Mouse (Mus musculus) limb, embryonic 12.5 days (tissue): ENCODE measurements around the gene Pitpnc1. TPM values are rescaled to one million over a fixed set of nuclear protein-coding genes. Genes with fewer than 3 reads are reported as not detected.
A peak's percentile ranks its signal among the peaks of the same experiment; 100 is the strongest.

Experiments used
- ATAC-seq: fragments of 200-750 bp; cut with Nextera tagmentation; 2 replicates; pipeline ENCODE4 v1.8.0; 2017; ENCODE audit warnings: low read depth, moderate TSS enrichment; ENCODE audit not compliant: insufficient number of reproducible peaks, insufficient read depth, low FRiP score, low TSS enrichment
- H3K27ac ChIP-seq: fragments of 300-500 bp; sonication (generic); 2 replicates; pipeline ENCODE4 v1.5.1; 2016; ENCODE audit warnings: mild to moderate bottlenecking, moderate library complexity
- H3K27me3 ChIP-seq: fragments of 300-500 bp; sonication (generic); 2 replicates; pipeline ENCODE4 v1.6.1; 2016; ENCODE audit warnings: mild to moderate bottlenecking, moderate library complexity
- H3K36me3 ChIP-seq: fragments of 300-500 bp; sonication (generic); 2 replicates; pipeline ENCODE4 v1.6.1; 2016; ENCODE audit warnings: mild to moderate bottlenecking, moderate library complexity
- H3K4me1 ChIP-seq: fragments of 300-500 bp; sonication (generic); replicated peaks from 2 replicates; pipeline ENCODE4 v1.6.1; 2016
- H3K4me2 ChIP-seq: fragments of 300-500 bp; sonication (generic); 2 replicates; pipeline ENCODE4 v1.6.1; 2016; ENCODE audit warnings: mild to moderate bottlenecking, moderate library complexity
- H3K4me3 ChIP-seq: fragments of 300-500 bp; sonication (generic); replicated peaks from 2 replicates; pipeline ENCODE4 v1.5.1; 2016; ENCODE audit warnings: mild to moderate bottlenecking
- H3K9ac ChIP-seq: fragments of 300-500 bp; sonication (generic); replicated peaks from 2 replicates; pipeline ENCODE4 v1.6.1; 2016; ENCODE audit warnings: mild to moderate bottlenecking, moderate library complexity
- H3K9me3 ChIP-seq: fragments of 300-500 bp; sonication (generic); 2 replicates; pipeline ENCODE4 v1.6.1; 2016; ENCODE audit warnings: mild to moderate bottlenecking, moderate library complexity
- WGBS: fragments of 180-500 bp; shearing (Covaris S2); methylation state at CpG from one replicate; pipeline ENCODE4 v1.1.7; 2016; 5-methylcytosine and 5-hydroxymethylcytosine counted together
- polyA plus RNA-seq: library from polyadenylated mRNA; unstranded; fragments of >200 nt; fragmentation: Nextera tagmentation; extraction: Ambion mirVana; gene quantifications from 2 replicates; pipeline ENCODE4 v1.2.1, GENCODE M21; 2016

Gene Pitpnc1
- polyA plus RNA-seq, 1 experiment from 2014 or later: 31.9 TPM

DNA sequence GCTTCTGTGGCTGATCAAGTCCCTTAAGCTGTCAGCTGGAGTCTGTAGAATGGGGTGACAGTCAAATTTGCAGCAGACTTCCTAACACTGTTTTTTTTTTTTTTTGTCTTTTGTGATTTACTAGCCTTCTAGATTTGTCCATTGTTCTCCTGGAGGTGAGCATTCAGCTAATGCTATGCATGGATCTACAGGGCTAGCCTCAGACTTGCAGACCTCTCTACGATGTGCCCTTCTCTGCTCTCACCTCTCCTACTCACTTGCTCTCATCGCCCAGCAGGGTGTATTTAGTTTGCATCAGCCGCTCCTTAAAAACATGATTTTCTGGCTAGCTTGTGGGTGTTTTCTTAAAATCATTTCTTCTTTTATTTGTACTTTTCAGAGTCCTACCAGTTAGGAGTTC lies 13.8 kb upstream of the Pitpnc1 start:
- Histone ChIP-seq H3K4me3 (no peak overlapping the region), H3K27me3 (no peaks in the 10 kb centered on the region), H3K27ac (no peak overlapping the region), H3K4me1 (peaks cover 15% of the 10 kb centered on the region), H3K9me3 (no peaks in the 10 kb centered on the region), H3K4me2 (no peak overlapping the region), H3K36me3 (peaks cover 51% of the 10 kb centered on the region), H3K9ac (no peak overlapping the region)
- WGBS: over 99% methylated on average over 3 of the region's 3 CpGs
- no peak for ATAC-seq

DNA sequence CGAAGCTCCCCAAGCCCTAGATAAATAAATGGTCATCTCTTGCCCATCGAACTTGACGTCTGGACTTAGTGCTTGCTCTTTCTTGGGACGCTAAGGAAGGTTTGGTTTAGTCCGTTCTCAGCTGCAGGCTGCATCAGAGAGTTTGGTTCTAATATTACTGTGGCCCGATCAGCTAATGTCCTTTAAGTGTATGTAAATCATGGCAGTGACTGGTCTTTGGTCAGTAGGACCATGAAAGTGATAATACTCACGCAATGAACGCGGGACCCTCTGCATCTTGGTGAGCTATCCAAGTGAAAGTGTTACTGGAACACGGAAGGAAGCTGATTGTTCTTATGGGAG lies 9.3 kb upstream of the Pitpnc1 start:
- ATAC-seq: no peak
- Histone ChIP-seq H3K27me3 (no peaks in the 10 kb centered on the region), H3K4me1 (peaks cover 15% of the 10 kb centered on the region), H3K9me3 (no peaks in the 10 kb centered on the region), H3K27ac (peak overlapping the region; percentile 78), H3K4me3 (peak overlapping the region; percentile 93), H3K36me3 (peaks cover 9% of the 10 kb centered on the region), H3K4me2 (peak overlapping the region; percentile 92), H3K9ac (peak overlapping the region; percentile 95)
- under 1% methylated on average over 10 of the region's 10 CpGs for WGBS

DNA sequence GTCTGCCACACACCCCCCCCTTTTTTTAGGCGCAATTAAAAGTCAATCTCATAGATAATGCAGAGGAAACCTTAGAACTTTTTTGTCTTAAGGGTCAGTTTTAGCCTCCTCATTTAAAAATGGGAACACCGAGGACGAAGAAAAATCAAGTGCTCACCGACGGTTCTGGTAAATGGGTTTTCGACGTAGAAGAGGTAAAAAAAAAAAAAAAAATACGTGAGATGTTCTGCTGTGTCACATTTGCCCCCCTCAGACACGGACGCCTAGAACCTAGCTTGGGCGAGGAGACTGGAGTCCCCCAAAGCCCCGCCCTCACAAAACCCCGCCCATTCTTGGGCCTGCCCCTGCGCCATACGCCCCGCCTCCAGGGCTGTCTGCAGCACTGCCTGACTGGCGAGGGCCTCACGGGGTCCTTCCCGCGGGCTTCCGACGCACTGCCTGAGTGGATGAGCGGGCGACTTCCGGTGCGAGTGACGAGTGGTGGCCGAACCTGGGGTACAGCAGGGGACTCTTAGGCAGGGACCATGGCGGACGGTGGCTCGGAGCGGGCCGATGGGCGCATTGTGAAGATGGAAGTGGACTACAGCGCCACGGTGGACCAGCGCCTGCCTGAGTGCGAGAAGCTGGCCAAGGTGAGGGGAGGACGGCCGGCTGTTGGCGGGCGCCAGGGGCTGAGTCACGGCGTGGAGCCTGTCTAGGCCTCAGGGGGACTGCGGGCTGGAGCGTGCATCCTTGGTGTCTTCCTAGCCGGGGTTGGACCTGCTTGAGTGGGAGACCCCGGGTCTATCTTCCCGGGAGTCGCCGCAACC lies 8.8 kb upstream of the Pitpnc1 start, which contains the start of gene Psmd12:
Gene Psmd12 (plus strand): TSS at position 432 of the 809 bp plus-strand sequence.
- peak within 1 kb of the TSS; percentile 92 for H3K4me2 ChIP-seq
- peak within 1 kb of the TSS; percentile 95 for H3K9ac ChIP-seq
- under 1% methylated on average over 51 of the region's 51 CpGs for WGBS
- peaks cover 15% of the 10 kb centered on the region for H3K4me1 ChIP-seq
- peak; percentile 97 for ATAC-seq
- H3K9me3 ChIP-seq: no peaks in the 10 kb centered on the region
- no peaks in the 10 kb centered on the region for H3K27me3 ChIP-seq
- H3K27ac ChIP-seq: peak within 1 kb of the TSS; percentile 78
- 0 out of 2 replicates have a peak, but pooled peaks cover 6% of the 10 kb centered on the region for H3K36me3 ChIP-seq
- H3K4me3 ChIP-seq: peak within 1 kb of the TSS; percentile 93

GRCm38 (mm10) chr11:107473137-107473820 lies 2.8 kb upstream of the Pitpnc1 start:
- 23% methylated on average over 8 of the region's 8 CpGs for WGBS

DNA sequence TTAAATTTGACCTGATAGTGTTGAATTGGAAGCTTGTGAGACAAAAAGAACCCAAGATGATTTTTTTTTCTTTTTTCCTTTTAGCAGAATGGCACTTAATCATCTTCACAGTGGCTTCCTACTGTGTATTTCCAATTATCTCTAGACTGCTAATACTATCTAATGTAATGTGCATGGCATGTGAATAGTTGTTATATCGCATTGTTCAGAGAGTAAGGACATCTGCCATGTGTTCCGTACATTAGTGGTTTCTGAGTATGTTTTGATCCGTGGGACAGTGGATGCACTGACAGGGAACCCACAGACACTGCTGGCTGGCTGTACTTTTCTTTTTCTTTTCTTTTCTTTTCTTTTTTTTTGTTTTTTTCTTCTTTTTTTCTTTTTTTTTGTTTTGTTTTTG lies 1.8 kb upstream of the Pitpnc1 start:
- H3K36me3 ChIP-seq: no peaks in the 10 kb centered on the region
- H3K4me1 ChIP-seq: peaks cover 16% of the 10 kb centered on the region
- H3K4me2 ChIP-seq: no peak overlapping the region
- no peak overlapping the region for H3K9ac ChIP-seq
- no peak overlapping the region; the same call in 1 of the 2 replicates for H3K27ac ChIP-seq
- no peak for ATAC-seq
- no peaks in the 10 kb centered on the region for H3K27me3 ChIP-seq
- no peak overlapping the region for H3K4me3 ChIP-seq
- H3K9me3 ChIP-seq: no peaks in the 10 kb centered on the region
- 77% methylated on average over 3 of the region's 3 CpGs for WGBS

More at GRCm38 (mm10) chr11:107473137-107473820, 2.8 kb upstream of the Pitpnc1 start:
- Histone ChIP-seq H3K27me3 (no peaks in the 10 kb centered on the region), H3K36me3 (no peaks in the 10 kb centered on the region), H3K4me1 (peaks cover 10% of the 10 kb centered on the region), H3K4me3 (no peak overlapping the region), H3K9me3 (no peaks in the 10 kb centered on the region), H3K27ac (no peak overlapping the region), H3K9ac (no peak overlapping the region), H3K4me2 (no peak overlapping the region)
- no peak for ATAC-seq

- Histone ChIP-seq H3K4me3 (peak overlapping the region; percentile 86), H3K9me3 (no peaks in the 10 kb centered on the region), H3K27ac (peak overlapping the region; percentile 94), H3K4me1 (peaks cover 24% of the 10 kb centered on the region), H3K4me2 (peak overlapping the region; percentile 76), H3K27me3 (no peaks in the 10 kb centered on the region), H3K36me3 (no peaks in the 10 kb centered on the region), H3K9ac (no peak overlapping the region)
- 2% methylated on average over 11 of the region's 11 CpGs for WGBS
- no peak for ATAC-seq
Measured at GRCm38 (mm10) chr11:107471071-107471720, 697 bp upstream of the Pitpnc1 start.

GRCm38 (mm10) chr11:107469523-107470371 lies 752 bp downstream of the Pitpnc1 start:
- peak; percentile 35 for ATAC-seq
- Histone ChIP-seq H3K27ac (peak overlapping the region; percentile 94), H3K9me3 (no peaks in the 10 kb centered on the region), H3K9ac (peak overlapping the region; percentile 94), H3K4me2 (peak overlapping the region; percentile 76), H3K4me3 (peak overlapping the region; percentile 86), H3K4me1 (peaks cover 25% of the 10 kb centered on the region), H3K36me3 (no peaks in the 10 kb centered on the region), H3K27me3 (no peaks in the 10 kb centered on the region)
- under 1% methylated on average over 59 of the region's 59 CpGs for WGBS

- Histone ChIP-seq H3K36me3 (no peaks in the 10 kb centered on the region), H3K4me1 (peaks cover 25% of the 10 kb centered on the region), H3K4me2 (peak overlapping the region; percentile 76), H3K27me3 (no peaks in the 10 kb centered on the region), H3K9me3 (no peaks in the 10 kb centered on the region), H3K4me3 (peak overlapping the region; percentile 86), H3K9ac (peak overlapping the region; percentile 94), H3K27ac (peak overlapping the region; percentile 94)
- ATAC-seq: peak; percentile 87
- WGBS: under 1% methylated on average over 38 of the region's 38 CpGs
Measured at GRCm38 (mm10) chr11:107469031-107469522, 1.4 kb downstream of the Pitpnc1 start.

- Histone ChIP-seq H3K9me3 (no peaks in the 10 kb centered on the region), H3K4me1 (peaks cover 25% of the 10 kb centered on the region)
- 18% methylated on average over 16 of the region's 16 CpGs for WGBS
Measured at GRCm38 (mm10) chr11:107468252-107469030, 2.1 kb downstream of the Pitpnc1 start.

More at GRCm38 (mm10) chr11:107468252-107469030, 2.1 kb downstream of the Pitpnc1 start:
- H3K27ac ChIP-seq: peak overlapping the region; percentile 94
- peak overlapping the region; percentile 86 for H3K4me3 ChIP-seq
- no peak for ATAC-seq
- peaks cover 2% of the 10 kb centered on the region; the same call in 1 of the 2 replicates for H3K36me3 ChIP-seq
- H3K4me2 ChIP-seq: peak overlapping the region; percentile 76
- peak overlapping the region; percentile 94 for H3K9ac ChIP-seq
- no peaks in the 10 kb centered on the region for H3K27me3 ChIP-seq
